ENCODE assay signal across 9 mouse cellular contexts in genomic region chr1:156418170-156418569, GRCm38 (mm10). TPM values are rescaled to one million over a fixed set of nuclear protein-coding genes. Genes with fewer than 3 reads are reported as not detected.
DNase-seq lines count a peak whose midpoint lies in the region; ATAC-seq and TF ChIP-seq lines count a peak whose summit lies in the region.
"Had no signal": no experiment of that assay in that cellular context is flagged by ENCODE, and none has a peak within 500 bp of the region (broad histone marks: within the 10 kb centered on the region; RNA-seq: fewer than 3 reads in every experiment).

No protein-coding gene starts in this region.

- no peaks in the 10 kb centered on the region for H3K79me2 ChIP-seq in heart, adult 2 months (replicated peaks; ENCODE audit: control insufficient read depth, insufficient read depth, low read length)

- peak; percentile 77 for TF ChIP-seq CTCF in heart, adult 2 months (IDR thresholded peaks at IDR 0.05)
- no peak for TF ChIP-seq CTCF in spleen, adult 2 months (IDR thresholded peaks at IDR 0.05; ENCODE audit: extremely low read depth, insufficient read depth, insufficient read length, insufficient replicate concordance)
- peak; percentile 39; the same call in 1 of the 2 replicates for TF ChIP-seq CTCF in lung, adult 2 months (IDR thresholded peaks at IDR 0.05; ENCODE audit: insufficient read depth, low read length)

- no peak overlapping the region for H3K9ac ChIP-seq in heart, adult 2 months (ENCODE audit: low read depth, low read length)
- H3K9ac ChIP-seq in neural tube, embryonic 15.5 days (replicated peaks): no peak overlapping the region
- H3K9ac ChIP-seq: limb, embryonic 12.5 days had no signal

- intact Hi-C loops in heart, adult 2 months (cut with DNase I): loop anchor here (1.0 kb wide), 1 partner anchor 215 kb away; no protein-coding TSS in a partner anchor
- intact Hi-C loops in heart, postnatal 25 days (cut with DNase I): loop anchor here (2.0 kb wide), 1 partner anchor 215 kb away; no protein-coding TSS in a partner anchor

- no peak for ATAC-seq in neural tube, embryonic 15.5 days (ENCODE audit: low FRiP score)

- peaks cover 1% of the 10 kb centered on the region for H3K4me1 ChIP-seq in heart, adult 2 months (ENCODE audit: control insufficient read depth, insufficient read depth, low read length)
- no peaks in the 10 kb centered on the region for H3K4me1 ChIP-seq in spleen, adult 2 months (ENCODE audit: control insufficient read depth, insufficient read depth, insufficient read length)
- H3K4me1 ChIP-seq in lung, adult 2 months (ENCODE audit: control insufficient read depth, insufficient read depth, low read length): peaks cover 4% of the 10 kb centered on the region; the same call in 1 of the 2 replicates
- H3K4me1 ChIP-seq in neural tube, embryonic 15.5 days: peaks cover 9% of the 10 kb centered on the region
- H3K4me1 ChIP-seq: limb, embryonic 12.5 days had no signal

- TF ChIP-seq POLR2A in heart, adult 2 months (IDR thresholded peaks at IDR 0.05; ENCODE audit: insufficient read depth, low read depth, low read length): no peak
- TF ChIP-seq POLR2A in spleen, adult 2 months (IDR thresholded peaks at IDR 0.05; ENCODE audit: low read depth, low read length): no peak
- TF ChIP-seq POLR2A in lung, adult 2 months (IDR thresholded peaks at IDR 0.05; ENCODE audit: borderline replicate concordance, extremely low read depth, low read depth, low read length): no peak

- no peak for DNase-seq in heart, adult 2 months
- DNase-seq in heart, postnatal 25 days (ENCODE audit: low spot score): no peak
- peak; percentile 45 to 50 for DNase-seq in spleen, adult 2 months (ENCODE audit: low read depth in 1 of 2, low spot score in 2 of 2)
- no peak for DNase-seq in spleen, adult 12 weeks (ENCODE audit: low spot score)
- DNase-seq in c-Kit-positive CD71-positive TER-119-positive erythroid progenitor cells, embryonic 14.5 days (ENCODE audit: low spot score): peak; percentile 59
- DNase-seq in lung, adult 2 months: no peak
- DNase-seq in adrenal gland, adult 8-10 months: no peak

- H3K4me2 ChIP-seq in neural tube, embryonic 15.5 days: no peak overlapping the region
- H3K4me2 ChIP-seq: limb, embryonic 12.5 days had no signal

- H3K27me3 ChIP-seq in heart, adult 2 months (ENCODE audit: control insufficient read depth, insufficient read depth, low read length): no peaks in the 10 kb centered on the region
- H3K27me3 ChIP-seq in spleen, adult 2 months (ENCODE audit: control insufficient read depth, insufficient read depth, low read length): peaks cover 2% of the 10 kb centered on the region; the same call in 1 of the 2 replicates
- no peaks in the 10 kb centered on the region for H3K27me3 ChIP-seq in neural tube, embryonic 15.5 days (replicated peaks)
- H3K27me3 ChIP-seq: limb, embryonic 12.5 days had no signal

- H3K4me3 ChIP-seq in heart, adult 2 months: no peak overlapping the region
- H3K4me3 ChIP-seq in spleen, adult 2 months (ENCODE audit: extremely low read depth, insufficient read depth, insufficient read length): no peak overlapping the region
- H3K4me3 ChIP-seq in lung, adult 2 months (replicated peaks; ENCODE audit: extremely low read depth, low read depth, low read length): no peak overlapping the region
- H3K4me3 ChIP-seq in neural tube, embryonic 15.5 days (replicated peaks): no peak overlapping the region
- H3K4me3 ChIP-seq: limb, embryonic 12.5 days had no signal

- TF ChIP-seq EP300 in heart, adult 2 months (IDR thresholded peaks at IDR 0.05; ENCODE audit: insufficient read depth, low read depth, low read length): no peak

- no peak overlapping the region for H3K27ac ChIP-seq in heart, adult 2 months
- no peak overlapping the region for H3K27ac ChIP-seq in spleen, adult 2 months (ENCODE audit: insufficient read depth, low read length)
- H3K27ac ChIP-seq in neural tube, embryonic 15.5 days (replicated peaks): no peak overlapping the region
- H3K27ac ChIP-seq: limb, embryonic 12.5 days had no signal

- H3K9me3 ChIP-seq in neural tube, embryonic 15.5 days (replicated peaks): no peaks in the 10 kb centered on the region

- WGBS in heart, adult 2 months: 41% methylated on average over 4 of the region's 4 CpGs
- WGBS in spleen, adult 2 months: 64% methylated on average over 4 of the region's 4 CpGs
- 46% methylated on average over 4 of the region's 4 CpGs for WGBS in lung, adult 2 months
- WGBS in neural tube, embryonic 15.5 days: 62% methylated on average over 4 of the region's 4 CpGs

- H3K36me3 ChIP-seq in heart, adult 2 months (ENCODE audit: control insufficient read depth, insufficient read depth, low read length): no peaks in the 10 kb centered on the region
- H3K36me3 ChIP-seq in spleen, adult 2 months (ENCODE audit: control insufficient read depth, insufficient read depth, low read length): no peaks in the 10 kb centered on the region
- H3K36me3 ChIP-seq in neural tube, embryonic 15.5 days: no peaks in the 10 kb centered on the region
- H3K36me3 ChIP-seq: limb, embryonic 12.5 days had no signal

RNA-seq across cellular contexts. Expression of gene Axdnd1, which starts 2.8 kb away (rescaled TPM):
- not detected for total RNA-seq in heart, adult 2 months (2021)
- polyA plus RNA-seq in heart, adult 2 months (2012; rRNA removed): not detected in 2 replicates
- not detected for total RNA-seq in heart, postnatal 25 days (2021)
- polyA plus RNA-seq in spleen, adult 2 months (2012; rRNA removed): not detected in 2 replicates
- polyA plus RNA-seq in lung, adult 2 months (2012; rRNA removed): 0.20 TPM in 1 of 2 replicates, not detected in the other
- 0.22 TPM in 1 of 2 replicates, not detected in the other for polyA plus RNA-seq in neural tube, embryonic 15.5 days (2015; fragmentation: Nextera tagmentation; extraction: Ambion mirVana)
- 10 to 100 TPM in 1 of 4 experiments, 1 to 10 TPM in 3; 3.8 to 11.2 (median 4.3) TPM for total RNA-seq in adrenal gland, adult 8-10 months (2022)

RNA-seq across cellular contexts. Expression of gene Gm2000, which starts 52.3 kb away (rescaled TPM):
- 100 to 1,000 TPM; 394 to 449 TPM for total RNA-seq in heart, adult 2 months (2021)
- 11.6 and 19.6 TPM in 2 replicates for polyA plus RNA-seq in heart, adult 2 months (2012; rRNA removed)
- 100 to 1,000 TPM; 384 to 421 TPM for total RNA-seq in heart, postnatal 25 days (2021)
- polyA plus RNA-seq in spleen, adult 2 months (2012; rRNA removed): 27.1 and 33.6 TPM in 2 replicates
- polyA plus RNA-seq in lung, adult 2 months (2012; rRNA removed): 1.4 and 6.7 TPM in 2 replicates
- polyA plus RNA-seq in neural tube, embryonic 15.5 days (2015; fragmentation: Nextera tagmentation; extraction: Ambion mirVana): 543 TPM in 2 replicates
- 100 to 1,000 TPM; 446 to 689 (median 549) TPM for total RNA-seq in adrenal gland, adult 8-10 months (2022)

RNA-seq across cellular contexts. Expression of gene Soat1, which starts 56.0 kb away (rescaled TPM):
- 1 to 10 TPM; 7.1 to 8.2 TPM for total RNA-seq in heart, adult 2 months (2021)
- polyA plus RNA-seq in heart, adult 2 months (2012; rRNA removed): 5.6 and 13.3 TPM in 2 replicates
- total RNA-seq in heart, postnatal 25 days (2021): 10 to 100 TPM in 1 of 2 experiments, 1 to 10 TPM in 1; 7.1 to 11.7 TPM
- 21.3 and 26.0 TPM in 2 replicates for polyA plus RNA-seq in spleen, adult 2 months (2012; rRNA removed)
- polyA plus RNA-seq in lung, adult 2 months (2012; rRNA removed): 61.3 and 104 TPM in 2 replicates
- polyA plus RNA-seq in neural tube, embryonic 15.5 days (2015; fragmentation: Nextera tagmentation; extraction: Ambion mirVana): 9.8 and 16.6 TPM in 2 replicates
- total RNA-seq in adrenal gland, adult 8-10 months (2022): 1,000 to 10,000 TPM; 1,258 to 1,560 (median 1,464) TPM

Comparison
In these comparisons a context has a peak if more than half of its experiments do, and no peak if none do; other contexts are left out.
1. DNase-seq: peak in spleen, adult 2 months (2 of 2) and c-Kit-positive CD71-positive TER-119-positive erythroid progenitor cells, embryonic 14.5 days (single experiment); none in heart, adult 2 months (0 of 2), heart, postnatal 25 days (single experiment), spleen, adult 12 weeks (single experiment), lung, adult 2 months (single experiment) and adrenal gland, adult 8-10 months (single experiment).
2. RNA of gene Gm2000, which starts 52.3 kb away (polyA plus RNA-seq): 543 TPM in neural tube, embryonic 15.5 days; 27.1 to 33.6 TPM in spleen, adult 2 months, 11.6 to 19.6 TPM in heart, adult 2 months and 1.4 to 6.7 TPM in lung, adult 2 months; every median in the first group is over 10 times any median in the second.